Mouse (Mus musculus): Measurements from ENCODE around the gene Pias4. TPM values are rescaled to one million over a fixed set of nuclear protein-coding genes. Genes with fewer than 3 reads are reported as not detected.

Gene Pias4
- polyA plus RNA-seq, 1 experiment from 2014 or later = 34.7 TPM

GRCm38 (mm10) chr10:81145307-81145706 is 22.4 kb downstream of the Pias4 start:
- Histone ChIP-seq H3K9me3 (replicated peaks; ENCODE audit: control insufficient read depth, low read length) (no peaks in the 10 kb centered on the region), H3K36me3 (ENCODE audit: control insufficient read depth, insufficient read depth) (peaks cover 54% of the 10 kb centered on the region), H3K4me1 (ENCODE audit: control insufficient read depth, insufficient read depth, low read length) (peaks cover 26% of the 10 kb centered on the region), H3K4me3 (ENCODE audit: low read length) (no peak overlapping the region), H3K9ac (ENCODE audit: low read length) (no peak overlapping the region), H3K4me2 (ENCODE audit: low read depth, low read length) (no peak overlapping the region), H3K27ac (ENCODE audit: low read length) (no peak overlapping the region), H3K27me3 (ENCODE audit: control insufficient read depth, insufficient read depth, low read length) (no peaks in the 10 kb centered on the region)
- 91% methylated on average over 6 of the region's 6 CpGs for WGBS
- no peak for ATAC-seq (replicated peaks; ENCODE audit: extremely low read depth, insufficient read depth, low FRiP score)

GRCm38 (mm10) chr10:81144667-81145066 is 23.1 kb downstream of the Pias4 start:
- Histone ChIP-seq H3K4me2 (ENCODE audit: low read depth, low read length) (no peak overlapping the region), H3K4me1 (ENCODE audit: control insufficient read depth, insufficient read depth, low read length) (peaks cover 32% of the 10 kb centered on the region), H3K9ac (ENCODE audit: low read length) (no peak overlapping the region), H3K36me3 (ENCODE audit: control insufficient read depth, insufficient read depth) (peaks cover 52% of the 10 kb centered on the region), H3K27ac (ENCODE audit: low read length) (no peak overlapping the region), H3K9me3 (replicated peaks; ENCODE audit: control insufficient read depth, low read length) (no peaks in the 10 kb centered on the region), H3K27me3 (ENCODE audit: control insufficient read depth, insufficient read depth, low read length) (no peaks in the 10 kb centered on the region), H3K4me3 (ENCODE audit: low read length) (no peak overlapping the region)
- 77% methylated on average over 27 of the region's 27 CpGs for WGBS
- ATAC-seq (replicated peaks; ENCODE audit: extremely low read depth, insufficient read depth, low FRiP score) = no peak

GRCm38 (mm10) chr10:81143845-81144437 is 23.8 kb downstream of the Pias4 start:
- no peak overlapping the region for H3K27ac ChIP-seq (ENCODE audit: low read length)
- H3K4me1 ChIP-seq (ENCODE audit: control insufficient read depth, insufficient read depth, low read length) = peaks cover 40% of the 10 kb centered on the region
- H3K27me3 ChIP-seq (ENCODE audit: control insufficient read depth, insufficient read depth, low read length) = no peaks in the 10 kb centered on the region
- no peaks in the 10 kb centered on the region for H3K9me3 ChIP-seq (replicated peaks; ENCODE audit: control insufficient read depth, low read length)
- no peak overlapping the region for H3K9ac ChIP-seq (ENCODE audit: low read length)
- ATAC-seq (replicated peaks; ENCODE audit: extremely low read depth, insufficient read depth, low FRiP score) = no peak
- H3K4me3 ChIP-seq (ENCODE audit: low read length) = no peak overlapping the region
- 94% methylated on average over 52 of the region's 52 CpGs for WGBS
- H3K4me2 ChIP-seq (ENCODE audit: low read depth, low read length) = no peak overlapping the region
- peaks cover 45% of the 10 kb centered on the region for H3K36me3 ChIP-seq (ENCODE audit: control insufficient read depth, insufficient read depth)

DNA sequence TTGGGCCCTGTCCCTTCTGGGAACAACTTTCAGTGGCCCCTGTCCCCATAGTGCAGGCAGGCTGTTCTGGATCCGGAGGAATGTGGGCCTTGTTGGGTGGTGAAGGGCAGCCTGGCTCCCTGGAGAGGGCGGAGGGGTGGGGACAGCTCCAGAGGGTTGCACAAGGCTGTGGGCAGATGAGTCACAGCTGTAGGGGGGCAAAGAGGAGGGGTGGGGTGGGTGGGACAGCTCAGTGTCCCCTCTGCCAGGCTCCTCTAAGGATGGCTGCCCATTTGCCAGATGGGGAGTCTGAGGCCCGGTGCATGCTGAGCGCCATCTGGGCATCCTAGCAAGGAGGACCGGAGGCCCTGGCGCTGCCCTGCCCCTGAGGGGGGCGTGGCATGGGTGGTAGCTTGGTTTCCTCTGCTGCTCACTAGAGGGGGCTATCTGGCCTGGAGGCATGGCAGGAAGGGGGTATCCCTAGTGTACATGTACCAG is 24.5 kb downstream of the Pias4 start:
- H3K27ac ChIP-seq (ENCODE audit: low read length) = no peak overlapping the region
- H3K9me3 ChIP-seq (replicated peaks; ENCODE audit: control insufficient read depth, low read length) = no peaks in the 10 kb centered on the region
- no peak overlapping the region; the same call in 1 of the 2 replicates for H3K9ac ChIP-seq (ENCODE audit: low read length)
- no peak overlapping the region for H3K4me3 ChIP-seq (ENCODE audit: low read length)
- peaks cover 46% of the 10 kb centered on the region for H3K4me1 ChIP-seq (ENCODE audit: control insufficient read depth, insufficient read depth, low read length)
- no peaks in the 10 kb centered on the region for H3K27me3 ChIP-seq (ENCODE audit: control insufficient read depth, insufficient read depth, low read length)
- no peak overlapping the region for H3K4me2 ChIP-seq (ENCODE audit: low read depth, low read length)
- 84% methylated on average over 7 of the region's 7 CpGs for WGBS
- ATAC-seq (replicated peaks; ENCODE audit: extremely low read depth, insufficient read depth, low FRiP score) = no peak
- H3K36me3 ChIP-seq (ENCODE audit: control insufficient read depth, insufficient read depth) = peaks cover 38% of the 10 kb centered on the region

DNA sequence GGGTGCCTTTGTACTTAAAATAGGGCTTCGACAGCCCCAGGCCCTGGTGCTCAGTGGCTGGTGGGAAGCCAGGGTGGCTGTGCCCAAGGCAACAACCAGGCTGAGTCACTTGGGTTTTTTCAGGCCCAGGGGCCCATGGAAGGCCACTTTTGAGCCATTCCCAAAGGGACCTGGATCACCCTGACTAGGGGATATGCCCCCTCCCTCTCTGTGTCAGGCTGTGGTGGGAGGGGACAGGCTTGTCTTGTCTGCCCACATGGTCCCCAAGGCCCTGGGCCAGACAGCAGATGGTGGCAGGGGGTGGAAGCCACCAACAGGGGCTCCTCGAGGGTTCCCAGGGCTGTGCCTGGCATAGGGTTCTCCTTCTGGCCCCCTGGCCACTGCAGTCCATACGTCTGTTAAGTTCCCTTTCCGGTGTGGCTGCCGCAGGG is 25.2 kb downstream of the Pias4 start:
- Histone ChIP-seq H3K4me1 (ENCODE audit: control insufficient read depth, insufficient read depth, low read length) (peaks cover 46% of the 10 kb centered on the region), H3K4me2 (ENCODE audit: low read depth, low read length) (no peak overlapping the region), H3K27ac (ENCODE audit: low read length) (peak overlapping the region; percentile 7; the same call in 1 of the 2 replicates), H3K4me3 (ENCODE audit: low read length) (no peak overlapping the region), H3K36me3 (ENCODE audit: control insufficient read depth, insufficient read depth) (peaks cover 32% of the 10 kb centered on the region), H3K9ac (ENCODE audit: low read length) (peak overlapping the region; percentile 32; the same call in 1 of the 2 replicates), H3K27me3 (ENCODE audit: control insufficient read depth, insufficient read depth, low read length) (no peaks in the 10 kb centered on the region), H3K9me3 (replicated peaks; ENCODE audit: control insufficient read depth, low read length) (no peaks in the 10 kb centered on the region)
- no peak for ATAC-seq (replicated peaks; ENCODE audit: extremely low read depth, insufficient read depth, low FRiP score)
- WGBS = 70% methylated on average over 5 of the region's 5 CpGs

DNA sequence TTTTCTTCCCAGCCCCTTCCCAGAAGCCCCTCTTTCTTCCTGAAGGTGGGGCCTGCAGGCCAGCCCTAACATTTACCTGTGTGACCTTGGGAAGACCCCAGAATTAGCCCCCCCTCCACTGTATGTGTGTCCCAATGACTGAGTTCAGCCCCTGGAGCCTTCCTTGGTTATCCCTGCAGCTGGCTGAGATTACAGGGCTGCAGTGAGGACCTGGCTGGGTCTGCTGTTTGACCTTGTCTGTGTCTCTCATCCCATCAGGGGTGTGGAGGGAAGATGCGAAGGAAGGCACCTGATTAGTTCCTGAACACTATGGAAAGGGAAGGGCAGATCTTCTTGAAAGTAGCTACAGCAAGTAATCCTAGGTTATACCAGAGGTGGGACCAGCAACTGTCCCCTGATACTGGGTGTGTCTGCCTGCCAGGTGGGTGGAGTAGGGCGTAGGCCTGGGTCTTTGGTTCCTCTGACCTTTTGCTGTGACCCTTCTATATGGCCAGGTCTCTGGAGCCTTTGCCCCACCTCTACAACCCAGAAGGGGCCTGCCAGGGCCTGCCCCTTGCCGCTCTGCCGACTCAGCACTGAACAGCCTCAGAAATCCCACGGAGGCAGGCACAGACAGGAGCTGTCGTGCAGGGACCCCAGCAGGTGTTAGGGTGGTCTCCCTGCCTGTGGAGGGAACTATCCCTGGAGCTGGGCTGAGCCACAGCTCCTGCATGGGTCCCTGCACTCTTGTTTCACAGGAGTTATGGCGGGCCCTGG is 26.1 kb downstream of the Pias4 start:
- Histone ChIP-seq H3K4me1 (ENCODE audit: control insufficient read depth, insufficient read depth, low read length) (peaks cover 46% of the 10 kb centered on the region), H3K4me3 (ENCODE audit: low read length) (no peak overlapping the region), H3K9me3 (replicated peaks; ENCODE audit: control insufficient read depth, low read length) (no peaks in the 10 kb centered on the region), H3K4me2 (ENCODE audit: low read depth, low read length) (peak overlapping the region; percentile 94), H3K36me3 (ENCODE audit: control insufficient read depth, insufficient read depth) (peaks cover 25% of the 10 kb centered on the region), H3K9ac (ENCODE audit: low read length) (peak overlapping the region; percentile 56), H3K27me3 (ENCODE audit: control insufficient read depth, insufficient read depth, low read length) (no peaks in the 10 kb centered on the region), H3K27ac (ENCODE audit: low read length) (peak overlapping the region; percentile 41)
- 70% methylated on average over 7 of the region's 7 CpGs for WGBS
- no peak for ATAC-seq (replicated peaks; ENCODE audit: extremely low read depth, insufficient read depth, low FRiP score)

DNA sequence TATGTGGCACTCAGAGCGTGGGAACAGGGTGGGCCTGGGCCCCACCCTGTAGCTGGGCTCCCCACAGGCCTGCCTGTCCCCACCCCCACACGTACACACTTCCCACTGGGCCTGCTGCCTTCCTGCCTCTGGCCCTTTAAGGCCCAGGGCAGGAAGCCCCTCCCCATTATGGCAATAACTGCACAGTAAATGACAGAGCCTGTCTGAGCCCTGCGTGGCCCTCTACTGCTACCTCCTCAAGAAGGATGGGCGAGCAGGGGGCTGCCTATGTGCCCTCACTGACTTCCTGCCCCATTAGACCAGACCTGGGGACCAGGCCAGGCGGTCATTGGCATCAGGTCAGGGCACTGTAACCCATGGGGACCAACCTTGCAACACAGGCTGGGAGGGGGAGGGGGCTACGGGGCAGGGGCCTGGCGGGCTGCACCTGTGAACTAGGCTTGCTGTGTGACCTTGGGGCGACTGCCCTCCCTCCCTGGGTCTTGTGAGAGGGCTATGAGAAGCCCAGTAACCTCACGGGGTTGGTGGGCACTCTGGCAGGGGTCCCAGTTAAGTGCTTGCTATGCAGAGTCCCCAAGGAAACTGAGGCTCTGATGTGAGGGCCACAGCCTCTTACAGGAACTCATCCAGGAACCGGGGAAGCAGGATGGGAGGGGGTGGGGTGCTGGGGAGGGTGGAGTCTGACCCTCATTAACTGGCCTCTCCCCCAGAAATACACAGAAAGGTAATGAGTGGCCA is 26.8 kb downstream of the Pias4 start:
- peaks cover 23% of the 10 kb centered on the region for H3K36me3 ChIP-seq (ENCODE audit: control insufficient read depth, insufficient read depth)
- peak overlapping the region; percentile 94 for H3K4me2 ChIP-seq (ENCODE audit: low read depth, low read length)
- peak overlapping the region; percentile 56 for H3K9ac ChIP-seq (ENCODE audit: low read length)
- ATAC-seq (replicated peaks; ENCODE audit: extremely low read depth, insufficient read depth, low FRiP score) = no peak
- H3K9me3 ChIP-seq (replicated peaks; ENCODE audit: control insufficient read depth, low read length) = no peaks in the 10 kb centered on the region
- no peaks in the 10 kb centered on the region for H3K27me3 ChIP-seq (ENCODE audit: control insufficient read depth, insufficient read depth, low read length)
- peak overlapping the region; percentile 41 for H3K27ac ChIP-seq (ENCODE audit: low read length)
- peaks cover 46% of the 10 kb centered on the region for H3K4me1 ChIP-seq (ENCODE audit: control insufficient read depth, insufficient read depth, low read length)
- WGBS = 38% methylated on average over 10 of the region's 10 CpGs
- peak overlapping the region; percentile 87 for H3K4me3 ChIP-seq (ENCODE audit: low read length)

DNA sequence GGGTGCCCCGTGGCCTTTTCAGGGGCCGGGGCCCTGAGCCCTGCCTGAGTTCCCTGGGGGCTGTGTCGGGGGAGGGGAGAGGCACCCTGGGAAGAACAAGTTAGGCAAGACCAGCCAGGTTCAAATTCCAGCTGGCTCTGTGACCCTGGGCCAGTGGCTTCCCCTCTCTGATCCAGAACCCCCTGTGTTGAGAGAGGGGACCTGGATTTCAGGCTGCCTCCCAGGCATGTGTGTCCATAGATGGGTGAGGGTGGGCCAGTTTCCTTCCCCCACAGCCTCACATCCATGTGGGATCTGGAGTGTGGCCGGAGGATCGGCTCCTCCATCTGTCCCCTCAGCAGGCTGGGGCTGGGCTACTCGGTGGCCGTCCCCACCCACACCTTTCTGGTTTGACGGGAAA is 27.7 kb downstream of the Pias4 start:
- no peaks in the 10 kb centered on the region for H3K27me3 ChIP-seq (ENCODE audit: control insufficient read depth, insufficient read depth, low read length)
- H3K4me2 ChIP-seq (ENCODE audit: low read depth, low read length) = peak overlapping the region; percentile 94
- H3K4me1 ChIP-seq (ENCODE audit: control insufficient read depth, insufficient read depth, low read length) = peaks cover 51% of the 10 kb centered on the region
- H3K27ac ChIP-seq (ENCODE audit: low read length) = peak overlapping the region; percentile 25
- no peak for ATAC-seq (replicated peaks; ENCODE audit: extremely low read depth, insufficient read depth, low FRiP score)
- H3K36me3 ChIP-seq (ENCODE audit: control insufficient read depth, insufficient read depth) = peaks cover 14% of the 10 kb centered on the region
- 43% methylated on average over 8 of the region's 8 CpGs for WGBS
- peak overlapping the region; percentile 56 for H3K9ac ChIP-seq (ENCODE audit: low read length)
- H3K9me3 ChIP-seq (replicated peaks; ENCODE audit: control insufficient read depth, low read length) = no peaks in the 10 kb centered on the region
- peak overlapping the region; percentile 87 for H3K4me3 ChIP-seq (ENCODE audit: low read length)

GRCm38 (mm10) chr10:81139529-81139846 is 28.2 kb downstream of the Pias4 start:
- H3K4me2 ChIP-seq (ENCODE audit: low read depth, low read length) = peak overlapping the region; percentile 94
- H3K27ac ChIP-seq (ENCODE audit: low read length) = no peak overlapping the region; the same call in 1 of the 2 replicates
- WGBS = 73% methylated on average over 4 of the region's 4 CpGs
- H3K36me3 ChIP-seq (ENCODE audit: control insufficient read depth, insufficient read depth) = peaks cover 9% of the 10 kb centered on the region
- H3K9me3 ChIP-seq (replicated peaks; ENCODE audit: control insufficient read depth, low read length) = no peaks in the 10 kb centered on the region
- H3K4me1 ChIP-seq (ENCODE audit: control insufficient read depth, insufficient read depth, low read length) = peaks cover 55% of the 10 kb centered on the region
- no peaks in the 10 kb centered on the region; the same call in 1 of the 2 replicates for H3K27me3 ChIP-seq (ENCODE audit: control insufficient read depth, insufficient read depth, low read length)
- H3K4me3 ChIP-seq (ENCODE audit: low read length) = peak overlapping the region; percentile 87
- peak overlapping the region; percentile 92 for H3K9ac ChIP-seq (ENCODE audit: low read length)
- ATAC-seq (replicated peaks; ENCODE audit: extremely low read depth, insufficient read depth, low FRiP score) = no peak
